Mouse (Mus musculus): Measurements from ENCODE around the gene Abca7. TPM values are rescaled to one million over a fixed set of nuclear protein-coding genes. Genes with fewer than 3 reads are reported as not detected.
"Not testable (repeated sequence)": the region's sequence is repeated elsewhere in the genome, so short reads cannot be mapped to it uniquely, and the experiment has no call there.

Abca7 gene
- polyA plus RNA-seq, 1 experiment from 2014 or later, result 5.8 TPM

GRCm38 (mm10) chr10:80027681-80028520 is 31.6 kb downstream of the Abca7 start:
- H3K4me1 ChIP-seq (replicated peaks), result no peaks in the 10 kb centered on the region
- no peaks in the 10 kb centered on the region for H3K27me3 ChIP-seq
- no peak overlapping the region for H3K4me3 ChIP-seq (replicated peaks)
- no peaks in the 10 kb centered on the region for H3K36me3 ChIP-seq
- H3K9me3 ChIP-seq, result no peaks in the 10 kb centered on the region
- no peak overlapping the region for H3K4me2 ChIP-seq (replicated peaks)
- H3K9ac ChIP-seq (replicated peaks), result no peak overlapping the region
- 79% methylated on average over 20 of the region's 20 CpGs for WGBS
- ATAC-seq, result no peak
- H3K27ac ChIP-seq, result no peak overlapping the region

GRCm38 (mm10) chr10:80028521-80028846 is 32.2 kb downstream of the Abca7 start:
- H3K27ac ChIP-seq, result no peak overlapping the region
- no peaks in the 10 kb centered on the region for H3K9me3 ChIP-seq
- no peak overlapping the region for H3K9ac ChIP-seq (replicated peaks)
- no peaks in the 10 kb centered on the region for H3K36me3 ChIP-seq
- no peak for ATAC-seq
- H3K27me3 ChIP-seq, result no peaks in the 10 kb centered on the region
- WGBS, result 95% methylated on average over 13 of the region's 13 CpGs
- no peaks in the 10 kb centered on the region for H3K4me1 ChIP-seq (replicated peaks)
- no peak overlapping the region for H3K4me3 ChIP-seq (replicated peaks)
- H3K4me2 ChIP-seq (replicated peaks), result no peak overlapping the region

GRCm38 (mm10) chr10:80030191-80030590 is 33.9 kb downstream of the Abca7 start:
- no peak for ATAC-seq
- no peaks in the 10 kb centered on the region for H3K27me3 ChIP-seq
- H3K9me3 ChIP-seq, result no peaks in the 10 kb centered on the region
- H3K27ac ChIP-seq, result no peak overlapping the region
- no peak overlapping the region for H3K9ac ChIP-seq (replicated peaks)
- no peaks in the 10 kb centered on the region for H3K4me1 ChIP-seq (replicated peaks)
- no peak overlapping the region for H3K4me3 ChIP-seq (replicated peaks)
- H3K4me2 ChIP-seq (replicated peaks), result no peak overlapping the region
- H3K36me3 ChIP-seq, result peaks cover 7% of the 10 kb centered on the region
- WGBS, result 79% methylated on average over 9 of the region's 9 CpGs

GRCm38 (mm10) chr10:80030736-80031135 is 34.4 kb downstream of the Abca7 start:
- Histone ChIP-seq H3K36me3 (peaks cover 12% of the 10 kb centered on the region), H3K9ac (replicated peaks) (no peak overlapping the region), H3K27me3 (no peaks in the 10 kb centered on the region), H3K27ac (no peak overlapping the region), H3K4me1 (replicated peaks) (no peaks in the 10 kb centered on the region), H3K4me2 (replicated peaks) (no peak overlapping the region), H3K9me3 (no peaks in the 10 kb centered on the region), H3K4me3 (replicated peaks) (no peak overlapping the region)
- WGBS, result 85% methylated on average over 17 of the region's 17 CpGs
- no peak for ATAC-seq

GRCm38 (mm10) chr10:80032799-80033480 is 36.6 kb downstream of the Abca7 start:
- H3K4me3 ChIP-seq (replicated peaks), result no peak overlapping the region
- H3K9ac ChIP-seq (replicated peaks), result 0 out of 2 replicates have a peak overlapping the region, but pooled peaks have one; percentile 1
- no peak for ATAC-seq
- H3K27me3 ChIP-seq, result no peaks in the 10 kb centered on the region
- peaks cover 9% of the 10 kb centered on the region for H3K4me1 ChIP-seq (replicated peaks)
- 0 out of 2 replicates have a peak overlapping the region, but pooled peaks have one; percentile 30 for H3K27ac ChIP-seq
- peaks cover 34% of the 10 kb centered on the region for H3K36me3 ChIP-seq
- H3K9me3 ChIP-seq, result no peaks in the 10 kb centered on the region
- H3K4me2 ChIP-seq (replicated peaks), result no peak overlapping the region
- 63% methylated on average over 5 of the region's 5 CpGs for WGBS

- Histone ChIP-seq H3K27me3 (no peaks in the 10 kb centered on the region), H3K4me2 (replicated peaks) (no peak overlapping the region), H3K4me3 (replicated peaks) (no peak overlapping the region), H3K36me3 (peaks cover 38% of the 10 kb centered on the region), H3K4me1 (replicated peaks) (peaks cover 17% of the 10 kb centered on the region), H3K27ac (peak overlapping the region; percentile 56), H3K9ac (replicated peaks) (no peak overlapping the region), H3K9me3 (no peaks in the 10 kb centered on the region)
- ATAC-seq, result no peak
- WGBS, result 49% methylated on average over 9 of the region's 9 CpGs
Observed at GRCm38 (mm10) chr10:80033511-80034391, 37.5 kb downstream of the Abca7 start.

GRCm38 (mm10) chr10:80035148-80035547 is 38.9 kb downstream of the Abca7 start:
- H3K9ac ChIP-seq (replicated peaks), result peak overlapping the region; percentile 36

GRCm38 (mm10) chr10:80035686-80036085 is 39.4 kb downstream of the Abca7 start:
- H3K4me1 ChIP-seq (replicated peaks), result peaks cover 22% of the 10 kb centered on the region
- H3K9ac ChIP-seq (replicated peaks), result peak overlapping the region; percentile 36
- no peak for ATAC-seq
- 90% methylated on average over 5 of the region's 5 CpGs for WGBS
- H3K9me3 ChIP-seq, result no peaks in the 10 kb centered on the region
- no peak overlapping the region for H3K27ac ChIP-seq
- no peak overlapping the region for H3K4me2 ChIP-seq (replicated peaks)
- H3K4me3 ChIP-seq (replicated peaks), result no peak overlapping the region
- H3K36me3 ChIP-seq, result peaks cover 38% of the 10 kb centered on the region
- no peaks in the 10 kb centered on the region for H3K27me3 ChIP-seq

More at GRCm38 (mm10) chr10:80035148-80035547, 38.9 kb downstream of the Abca7 start:
- WGBS, result 83% methylated on average over 8 of the region's 8 CpGs
- Histone ChIP-seq H3K4me3 (replicated peaks) (no peak overlapping the region), H3K36me3 (peaks cover 38% of the 10 kb centered on the region), H3K9me3 (no peaks in the 10 kb centered on the region), H3K4me2 (replicated peaks) (no peak overlapping the region), H3K4me1 (replicated peaks) (peaks cover 22% of the 10 kb centered on the region), H3K27ac (no peak overlapping the region), H3K27me3 (no peaks in the 10 kb centered on the region)
- ATAC-seq, result no peak

GRCm38 (mm10) chr10:80036832-80037231 is 40.5 kb downstream of the Abca7 start:
- Histone ChIP-seq H3K4me2 (replicated peaks) (no peak overlapping the region), H3K4me1 (replicated peaks) (peaks cover 22% of the 10 kb centered on the region), H3K9me3 (no peaks in the 10 kb centered on the region), H3K36me3 (peaks cover 38% of the 10 kb centered on the region), H3K27ac (no peak overlapping the region), H3K9ac (replicated peaks) (0 out of 2 replicates have a peak overlapping the region, but pooled peaks have one; percentile 19), H3K27me3 (no peaks in the 10 kb centered on the region), H3K4me3 (replicated peaks) (no peak overlapping the region)
- ATAC-seq, result no peak
- WGBS, result 95% methylated on average over 13 of the region's 13 CpGs

GRCm38 (mm10) chr10:80039559-80039979 is 43.3 kb downstream of the Abca7 start, which contains the start of gene Polr2e:
Gene Polr2e (minus strand): TSS chr10:80039795.
- Histone ChIP-seq H3K9me3 (no peaks in the 10 kb centered on the region), H3K9ac (replicated peaks) (peak within 1 kb of the TSS; percentile 88), H3K4me1 (replicated peaks) (peaks cover 22% of the 10 kb centered on the region), H3K27ac (peak within 1 kb of the TSS; percentile 67; the same call in 1 of the 2 replicates), H3K36me3 (peaks cover 38% of the 10 kb centered on the region), H3K4me2 (replicated peaks) (peak within 1 kb of the TSS; percentile 92), H3K4me3 (replicated peaks) (peak within 1 kb of the TSS; percentile 87), H3K27me3 (no peaks in the 10 kb centered on the region)
- peak; percentile 98 for ATAC-seq
- WGBS, result under 1% methylated on average over 40 of the region's 40 CpGs

- 86% methylated on average over 8 of the region's 8 CpGs for WGBS
- H3K9me3 ChIP-seq; H3K4me3 ChIP-seq (replicated peaks); H3K4me2 ChIP-seq (replicated peaks); H3K27ac ChIP-seq; ATAC-seq; H3K27me3 ChIP-seq; H3K9ac ChIP-seq (replicated peaks): not testable (repeated sequence)
- peaks cover 18% of the 10 kb centered on the region for H3K36me3 ChIP-seq
- H3K4me1 ChIP-seq (replicated peaks), result peaks cover 22% of the 10 kb centered on the region
Observed at GRCm38 (mm10) chr10:80041409-80042060, 45.2 kb downstream of the Abca7 start.
